Mouse (Mus musculus) frontal cortex, postnatal 14 days (tissue): Measurements from ENCODE around the gene Tmem47.

Source experiments
- DNase-seq, 2 experiments: peaks; one replicate each; pipeline ENCODE4 v3.0.0; 2022; ENCODE audit warnings: low spot score in 2 of 2

Gene Tmem47

GRCm38 (mm10) chrX:81070210-81070803 lies at the start of gene Tmem47:
TSS of gene Tmem47 (plus strand) at chrX:81070698.
- peak; percentile 13 to 48 for DNase-seq

GRCm38 (mm10) chrX:81070804-81071461 lies 435 bp downstream of the Tmem47 start:
- peak; percentile 5 to 13 for DNase-seq

GRCm38 (mm10) chrX:81071746-81072640 lies 1.5 kb downstream of the Tmem47 start:
- DNase-seq: no peak

- DNase-seq: no peak
Observed at GRCm38 (mm10) chrX:81072651-81073050, 2.2 kb downstream of the Tmem47 start.

- DNase-seq: no peak
Observed at GRCm38 (mm10) chrX:81073834-81074233, 3.3 kb downstream of the Tmem47 start.

- no peak for DNase-seq
Observed at GRCm38 (mm10) chrX:81078522-81078921, 8.0 kb downstream of the Tmem47 start.

GRCm38 (mm10) chrX:81080996-81081395 lies 10.5 kb downstream of the Tmem47 start:
- DNase-seq: no peak

GRCm38 (mm10) chrX:81085025-81085752 lies 14.7 kb downstream of the Tmem47 start:
- no peak for DNase-seq

GRCm38 (mm10) chrX:81147416-81147815 lies 76.9 kb downstream of the Tmem47 start:
- DNase-seq: no peak
